Mouse (Mus musculus): Measurements from ENCODE around the gene Rad21l.

Gene Rad21l

GRCm38 (mm10) chr2:151668433-151668832, at the start of gene Rad21l:
Gene Rad21l, minus strand, starts transcription at chr2:151668533.
- DNase-seq (ENCODE audit: low spot score in 2 of 2) = no peak

GRCm38 (mm10) chr2:151716318-151717055, 48.2 kb upstream of the Rad21l start:
- DNase-seq (ENCODE audit: low spot score in 2 of 2) = no peak

- peak; percentile 55 for DNase-seq (ENCODE audit: low spot score in 2 of 2)
These were observed 47.2 kb upstream of the Rad21l start for GRCm38 (mm10) chr2:151715526-151715925.

DNA sequence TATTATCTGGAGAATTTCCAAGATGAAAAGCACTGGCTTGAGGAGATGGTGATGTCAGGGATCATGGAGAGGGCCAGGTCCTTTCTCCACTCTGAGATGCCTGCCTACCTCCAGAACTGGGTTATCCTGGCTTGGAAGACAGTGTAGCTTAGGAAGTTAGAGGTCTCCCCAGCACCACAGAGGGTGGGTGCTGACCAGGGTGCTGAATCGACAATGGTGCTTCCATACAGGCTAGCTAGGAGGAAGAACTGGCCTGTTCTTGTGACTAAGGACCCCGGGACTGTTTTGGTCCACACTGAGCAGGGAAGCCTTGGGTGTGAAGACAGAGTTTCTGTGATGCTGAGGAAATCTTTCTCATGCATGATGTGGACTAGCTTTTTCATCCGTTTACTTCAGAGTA, 44.3 kb upstream of the Rad21l start:
- DNase-seq (ENCODE audit: low spot score in 2 of 2) = no peak

GRCm38 (mm10) chr2:151702851-151703190, 34.5 kb upstream of the Rad21l start:
- DNase-seq (ENCODE audit: low spot score in 2 of 2) = peak in 1 of 2 experiments; percentile 40

GRCm38 (mm10) chr2:151702146-151702850, 34.0 kb upstream of the Rad21l start:
- DNase-seq (ENCODE audit: low spot score in 2 of 2) = peak; percentile 31 to 47

DNA sequence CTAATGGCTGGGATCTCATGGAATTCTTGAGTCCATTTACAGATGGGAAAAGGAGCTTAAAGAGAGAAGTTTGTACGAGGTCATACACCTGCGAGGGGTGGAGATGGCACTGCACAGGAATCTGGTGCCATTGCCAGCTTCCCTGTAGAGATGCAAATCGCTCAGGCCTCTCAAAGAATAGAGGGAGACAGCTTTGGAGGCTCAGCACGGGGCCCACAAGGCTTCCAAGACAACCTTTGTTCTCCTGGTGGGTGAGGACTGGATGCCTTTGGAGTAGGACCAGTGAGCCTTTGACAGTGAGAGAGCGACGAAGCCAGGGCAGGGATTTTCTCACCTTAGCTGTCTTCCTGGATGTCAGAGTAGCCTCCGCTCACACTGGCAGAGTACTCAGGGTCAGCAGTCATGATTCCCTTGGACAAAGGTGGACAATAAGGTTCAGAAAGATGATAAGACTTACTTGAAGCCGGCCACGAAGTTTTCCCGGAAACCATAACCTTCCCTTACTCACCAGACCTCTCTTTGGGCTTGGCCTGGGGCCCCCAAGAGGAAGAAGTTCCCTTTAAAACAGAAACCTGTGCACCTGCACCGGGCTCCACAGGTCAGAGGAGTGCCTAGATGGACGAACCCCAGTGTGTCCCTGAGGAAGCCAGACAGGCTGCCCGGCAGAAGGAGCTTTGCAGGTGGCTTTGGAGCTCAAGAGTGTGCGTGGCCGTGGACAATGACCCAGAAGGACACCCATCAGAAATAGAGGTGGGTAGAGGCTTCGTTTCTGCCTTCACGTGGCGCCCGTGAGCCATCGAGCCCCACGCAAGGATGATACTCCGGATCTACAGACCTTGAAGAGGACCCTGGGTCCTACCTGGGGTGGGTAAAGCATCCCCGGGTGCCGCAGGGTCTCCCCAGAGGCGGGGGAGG, 33.2 kb upstream of the Rad21l start, which contains the start of gene Tmem74b:
Gene Tmem74b (plus strand): TSS at position 778 of the 915 bp plus-strand sequence.
- DNase-seq (ENCODE audit: low spot score in 2 of 2) = no peak

- DNase-seq (ENCODE audit: low spot score in 2 of 2) = no peak
These were observed 14.6 kb upstream of the Rad21l start for GRCm38 (mm10) chr2:151682976-151683375.

DNA sequence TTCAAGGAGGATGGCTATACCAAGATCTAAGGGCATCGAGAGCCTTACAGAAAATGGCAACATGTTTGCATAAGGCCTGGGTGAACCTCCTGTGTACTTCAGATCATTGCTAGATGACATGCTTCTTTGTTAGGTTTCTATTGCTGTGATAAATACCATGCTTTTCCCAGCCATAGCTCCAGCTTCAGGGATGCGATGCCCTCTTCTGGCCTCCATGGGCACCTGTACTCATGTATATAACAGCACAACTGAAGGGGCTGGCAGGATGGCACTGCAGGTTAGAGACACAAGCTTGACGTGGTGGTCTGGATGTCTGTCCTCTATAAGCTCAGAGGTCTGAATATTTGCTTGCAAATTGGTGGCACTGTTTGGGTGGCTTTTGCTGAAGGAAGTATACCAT, 14.0 kb upstream of the Rad21l start:
- no peak for DNase-seq (ENCODE audit: low spot score in 2 of 2)

DNA sequence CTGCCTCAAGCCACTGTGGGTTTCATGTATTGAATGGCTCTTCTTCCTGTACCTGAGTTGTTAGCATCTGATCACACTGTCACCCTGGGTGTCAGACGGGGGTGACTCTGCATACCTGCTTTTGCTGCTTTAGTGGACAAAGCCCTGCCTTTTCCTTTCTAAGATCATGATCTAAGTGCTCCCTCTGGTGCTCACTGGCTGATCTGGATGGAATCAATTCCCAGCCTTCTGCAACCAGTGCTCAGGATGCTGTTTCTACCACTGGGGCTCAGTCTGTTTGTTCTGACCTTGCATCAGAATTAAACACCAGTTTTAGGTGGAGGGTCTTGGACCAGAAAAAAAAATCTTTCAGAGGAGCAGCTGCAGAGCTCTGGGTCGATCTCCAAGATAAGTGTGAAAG, 7.9 kb upstream of the Rad21l start:
- DNase-seq (ENCODE audit: low spot score in 2 of 2) = peak; percentile 18 to 28

DNA sequence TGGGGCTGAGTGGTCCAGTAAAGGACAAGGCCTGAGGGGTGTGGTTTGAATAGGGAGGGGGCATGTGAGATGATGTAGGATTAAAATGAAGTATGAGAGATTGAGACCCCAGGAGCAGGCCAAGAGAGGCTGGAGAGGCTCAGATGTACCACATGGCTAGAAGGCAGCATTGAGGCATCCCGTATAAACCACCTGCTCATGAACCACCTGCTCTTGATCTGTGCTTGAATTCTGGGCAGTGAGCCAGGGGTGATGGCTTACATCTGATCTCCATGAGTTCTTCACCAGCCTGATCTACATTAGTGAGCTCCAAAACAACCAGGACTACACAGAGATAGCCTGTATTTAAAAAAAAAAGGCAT, 2.6 kb upstream of the Rad21l start:
- no peak for DNase-seq (ENCODE audit: low spot score in 2 of 2)

- DNase-seq (ENCODE audit: low spot score in 2 of 2) = no peak
These were observed 2.0 kb upstream of the Rad21l start for GRCm38 (mm10) chr2:151670026-151670967.

DNA sequence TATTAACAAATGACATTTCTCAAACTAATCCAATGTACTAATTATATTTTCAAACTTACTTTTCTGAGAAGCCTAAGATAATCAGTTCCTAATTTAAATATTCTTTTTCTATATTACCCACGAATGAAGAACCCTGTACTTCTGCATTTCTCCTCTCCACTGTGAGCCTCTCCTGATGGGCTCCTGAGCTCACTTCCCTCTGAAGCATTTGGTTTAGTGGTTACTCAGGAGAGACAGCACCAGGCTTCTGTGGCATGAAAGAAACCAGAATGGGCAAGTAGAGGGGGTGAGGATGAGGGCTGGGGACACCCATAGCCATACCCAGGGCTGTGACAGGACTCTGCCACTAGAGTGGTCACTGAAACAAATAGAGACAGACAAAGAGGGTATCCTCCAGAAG, 16.3 kb downstream of the Rad21l start:
- DNase-seq (ENCODE audit: low spot score in 2 of 2) = no peak

DNA sequence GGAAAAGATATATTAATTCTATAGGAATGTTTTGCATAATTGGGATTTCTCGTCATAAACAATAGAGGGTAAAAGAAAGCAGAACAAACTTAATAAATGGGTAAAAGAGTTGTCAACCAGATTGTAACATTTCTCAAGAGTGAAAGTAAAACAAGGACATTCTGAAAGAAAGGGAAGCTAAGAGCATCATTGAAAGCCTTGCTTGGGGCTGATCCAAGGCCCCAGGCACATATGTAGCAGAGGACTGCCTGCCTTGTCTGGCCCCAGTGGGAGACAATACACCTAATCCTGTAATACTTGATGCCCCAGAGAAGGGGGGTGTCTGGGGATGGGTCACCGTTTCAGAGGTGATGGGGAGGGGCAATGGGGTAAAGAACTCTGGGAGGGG, 32.3 kb downstream of the Rad21l start:
- no peak for DNase-seq (ENCODE audit: low spot score in 2 of 2)

DNA sequence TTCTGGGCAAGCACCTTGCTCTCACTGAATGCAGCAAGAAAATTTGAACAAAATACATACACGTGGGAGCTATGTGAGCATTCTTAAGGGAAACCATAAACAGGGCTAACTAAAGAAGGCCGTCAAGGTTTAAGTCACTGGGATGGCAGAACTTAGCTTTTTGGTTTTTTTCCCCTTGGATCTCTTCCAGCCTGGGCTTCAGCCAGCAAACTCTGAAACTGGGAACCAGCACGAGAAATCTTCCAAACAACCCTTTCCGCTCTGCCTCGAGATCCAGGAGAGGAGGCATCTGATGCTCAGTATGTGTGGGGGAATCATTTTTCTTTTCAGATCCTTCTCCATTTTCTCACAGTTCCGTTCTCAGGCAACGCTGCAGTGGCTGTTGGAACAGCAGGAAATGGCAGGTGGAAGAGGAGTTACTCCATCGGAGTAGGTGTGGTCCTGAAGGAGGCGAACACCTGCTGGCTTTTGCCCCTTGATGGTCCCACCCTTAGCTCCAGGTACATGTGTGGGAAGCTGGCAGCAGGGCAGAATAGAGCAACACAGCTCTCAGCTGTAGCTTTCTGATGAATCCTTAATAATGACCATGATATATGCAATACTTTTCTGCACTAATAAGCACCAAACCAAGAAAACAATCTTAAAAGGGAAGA, 32.8 kb downstream of the Rad21l start:
- peak in 1 of 2 experiments; percentile 43 for DNase-seq (ENCODE audit: low spot score in 2 of 2)

DNA sequence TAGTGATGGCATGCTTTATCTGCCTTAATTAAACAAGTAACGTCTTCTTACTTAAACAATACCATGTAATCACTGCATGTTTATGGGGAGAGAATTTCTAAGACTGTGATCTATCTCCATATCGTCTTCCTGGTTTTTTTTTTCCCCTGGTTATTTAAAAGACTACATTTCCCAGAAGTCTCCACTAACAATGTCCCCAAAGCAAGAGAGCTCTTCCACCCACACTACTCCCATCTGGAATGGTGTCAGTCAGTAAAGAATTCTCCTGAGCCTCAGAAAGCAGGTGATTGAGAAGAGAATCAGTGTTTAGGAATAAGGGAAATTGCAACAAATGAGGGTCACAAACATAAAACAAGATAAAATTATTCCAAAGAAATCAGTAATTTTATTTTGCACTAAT, 33.4 kb downstream of the Rad21l start:
- DNase-seq (ENCODE audit: low spot score in 2 of 2) = peak in 1 of 2 experiments; percentile 4

DNA sequence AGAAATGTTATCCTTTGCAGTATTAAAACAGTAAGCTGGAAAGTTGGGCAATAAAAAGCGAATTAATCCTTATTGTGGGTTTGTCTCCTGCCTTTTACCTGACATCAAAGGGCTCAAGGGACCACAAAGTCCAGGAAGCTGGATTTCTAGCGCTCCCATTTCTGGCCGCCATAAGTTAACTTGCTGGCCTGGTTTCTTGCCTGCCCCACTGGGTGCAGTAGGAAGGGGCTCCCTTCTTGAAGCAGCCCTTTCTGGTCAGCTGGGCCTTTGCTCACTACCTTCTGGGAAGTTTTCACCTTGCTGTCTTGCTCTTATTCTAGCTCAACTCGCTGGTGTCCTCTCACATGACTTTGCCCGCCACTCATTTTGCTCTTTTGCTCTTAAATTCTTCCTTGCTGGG, 35.4 kb downstream of the Rad21l start:
- no peak for DNase-seq (ENCODE audit: low spot score in 2 of 2)

- peak; percentile 78 to 81 for DNase-seq (ENCODE audit: low spot score in 2 of 2)
These were observed 36.0 kb downstream of the Rad21l start, which contains the start of gene Snph for GRCm38 (mm10) chr2:151632159-151632814. Gene Snph, minus strand, starts transcription at chr2:151632593.

DNA sequence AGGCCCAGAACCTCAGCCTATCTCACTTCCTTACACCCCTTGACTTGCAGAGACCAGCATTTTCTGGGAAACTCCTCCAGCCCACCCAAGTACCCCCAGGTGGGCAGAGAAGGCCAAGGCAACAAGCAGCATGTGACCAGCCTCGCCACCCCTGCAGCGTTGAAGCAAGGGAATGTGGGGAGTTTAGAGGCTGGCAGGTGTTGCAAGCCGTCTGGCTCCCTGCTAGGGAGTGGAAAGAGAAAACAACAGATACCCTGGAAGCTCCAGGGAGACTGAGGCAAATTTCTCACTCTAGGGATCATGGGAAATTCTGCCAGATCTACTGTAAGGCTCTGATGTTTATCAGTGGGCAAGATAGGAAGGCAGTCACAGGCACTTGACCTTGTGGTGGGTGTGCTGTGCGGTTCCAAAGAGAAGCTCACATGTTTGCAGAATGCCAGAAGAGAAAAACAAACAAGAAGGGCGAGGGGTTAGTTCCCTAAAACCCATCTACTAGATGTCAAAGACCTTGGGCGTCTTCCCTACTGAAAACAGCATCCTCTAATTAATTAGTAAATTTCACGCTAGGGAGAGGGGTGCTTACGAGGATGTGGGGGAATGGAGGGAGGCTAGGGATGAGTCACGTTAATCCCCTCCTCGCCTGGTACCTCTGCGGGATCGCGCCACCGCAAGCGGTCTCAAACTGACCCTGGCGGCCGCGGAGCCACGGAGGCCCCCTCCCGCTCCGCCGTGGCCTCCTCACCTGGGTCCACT, 36.8 kb downstream of the Rad21l start:
- DNase-seq (ENCODE audit: low spot score in 2 of 2) = peak in 1 of 2 experiments; percentile 44
